Mouse (Mus musculus) layer of hippocampus, adult 8-10 months (tissue): ENCODE measurements around the gene A2ml1. TPM values are rescaled to one million over a fixed set of nuclear protein-coding genes. Genes with fewer than 3 reads are reported as not detected.

ENCODE experiments used
- total RNA-seq, 4 experiments: library from RNA; stranded (reverse); gene quantifications; 2 replicates each; pipeline ENCODE4 v1.2.4; 2022

The A2ml1 gene
- total RNA-seq, 4 experiments from 2014 or later: 7.2 to 13.6 (median 10.1) TPM

Other genes starting within 250 kb of the A2ml1 start
- gene Tulp3, start 225.8 kb downstream of the A2ml1 start, total RNA-seq: 10 to 100 TPM; 24.3 to 25.5 (median 25.1) TPM
- gene Rhno1, start 218.7 kb downstream of the A2ml1 start, total RNA-seq: 10 to 100 TPM; 18.6 to 22.1 (median 20.0) TPM
- 1 to 10 TPM; 1.1 to 1.7 (median 1.4) TPM for gene Foxm1, start 218.6 kb downstream of the A2ml1 start, total RNA-seq
- gene Tex52, start 206.2 kb downstream of the A2ml1 start, total RNA-seq: 1 to 10 TPM; 1.7 to 3.3 (median 2.5) TPM
- not detected for gene Gm44596, start 206.1 kb downstream of the A2ml1 start, total RNA-seq
- 10 to 100 TPM; 16.0 to 19.6 (median 17.5) TPM for gene Nrip2, start 182.3 kb downstream of the A2ml1 start, total RNA-seq
- gene Itfg2, start 156.7 kb downstream of the A2ml1 start, total RNA-seq: 10 to 100 TPM; 27.9 to 35.5 (median 29.1) TPM
- gene Fkbp4, start 142.9 kb downstream of the A2ml1 start, total RNA-seq: 100 to 1,000 TPM; 101 to 133 (median 115) TPM
- not detected for gene Pzp, start 54.9 kb downstream of the A2ml1 start, total RNA-seq
- gene Klrb1a, start 41.9 kb upstream of the A2ml1 start, total RNA-seq: not detected
- gene Clec2h, start 80.8 kb upstream of the A2ml1 start, total RNA-seq: not detected
- gene Klrb1, start 141.5 kb upstream of the A2ml1 start, total RNA-seq: under 1 TPM in 2 of 4 experiments, not detected in 2; 0.52 to 0.66 TPM
- gene Klrb1c, start 207.6 kb upstream of the A2ml1 start, total RNA-seq: under 1 TPM in 2 of 4 experiments, not detected in 2; 0.12 to 0.25 TPM
- gene Gm44511, start 244.7 kb upstream of the A2ml1 start, total RNA-seq: 1 to 10 TPM in 1 of 4 experiments, not detected in 3; 1.1 TPM
- gene Klrb1b, start 244.7 kb upstream of the A2ml1 start, total RNA-seq: 1 to 10 TPM in 1 of 4 experiments, under 1 TPM in 1, not detected in 2; 0.40 to 1.3 TPM